Mouse (Mus musculus) olfactory bulb, adult 2 months (tissue): ENCODE data around the gene 1700029I15Rik.

ENCODE experiments used
- CTCF ChIP-seq: fragments of 200-500 bp; IDR thresholded peaks from 2 replicates; pipeline ENCODE4 v1.5.1; 2012; ENCODE audit warnings: low read depth, mild to moderate bottlenecking, low read length, moderate library complexity; ENCODE audit not compliant: insufficient read depth
- POLR2A ChIP-seq: fragments of 200-500 bp; IDR thresholded peaks from 2 replicates; pipeline ENCODE4 v1.6.1; 2012; ENCODE audit warnings: mild to moderate bottlenecking, low read depth, low read length, moderate library complexity; ENCODE audit not compliant: insufficient read depth

GRCm38 (mm10) chr2:92403776-92404319 lies 21.5 kb downstream of the 1700029I15Rik start:
- no peak for TF ChIP-seq CTCF
- no peak for TF ChIP-seq POLR2A
